Mouse (Mus musculus): ENCODE results near the gene Smurf1. TPM values are rescaled to one million over a fixed set of nuclear protein-coding genes. Genes with fewer than 3 reads are reported as not detected.
A peak's percentile ranks its signal among the peaks of the same experiment; 100 is the strongest.

The Smurf1 gene
- polyA plus RNA-seq, 2 experiments: 1.2 to 1.5 TPM

DNA sequence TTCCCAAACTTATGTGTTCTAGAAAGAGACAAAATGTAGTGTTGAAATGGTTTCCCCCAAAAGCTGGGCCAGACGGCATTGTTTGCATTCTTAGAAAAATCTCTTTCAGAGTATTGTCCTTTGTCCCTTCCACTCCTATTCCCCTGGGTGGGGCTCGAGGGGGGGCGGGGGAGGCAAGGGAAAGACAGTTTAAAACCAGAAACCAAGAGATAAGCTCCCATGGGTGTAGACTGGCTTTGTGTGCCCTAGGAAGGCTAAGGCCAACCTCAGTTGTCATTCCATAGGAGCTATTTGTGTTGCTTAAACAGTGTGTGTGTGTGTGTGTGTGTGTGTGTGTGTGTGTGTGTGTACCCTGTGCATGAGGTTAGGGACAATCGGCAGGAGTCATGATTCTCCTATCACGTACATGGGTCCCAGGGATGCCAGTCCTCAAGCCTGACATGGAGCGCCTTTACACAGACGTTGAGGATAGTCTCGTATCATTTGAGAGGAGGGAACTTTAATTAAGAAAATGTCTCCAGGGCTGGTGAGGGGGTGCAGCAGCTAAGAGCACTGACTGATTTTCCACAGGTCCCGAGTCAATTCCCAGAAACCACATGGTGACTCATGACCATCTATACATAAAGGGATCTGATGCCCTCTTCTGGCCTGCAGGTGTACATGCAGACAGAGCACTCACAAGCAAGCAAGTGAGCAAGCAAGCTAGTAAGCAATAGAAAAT, 22.9 kb upstream of the Smurf1 start:
- Histone ChIP-seq H3K36me3 (replicated peaks; ENCODE audit: control insufficient read depth, insufficient read depth, low read depth) (no peaks in the 10 kb centered on the region), H3K27ac (no peak overlapping the region), H3K4me2 (ENCODE audit: low read depth) (no peak overlapping the region), H3K9ac (replicated peaks) (no peak overlapping the region), H3K4me1 (replicated peaks; ENCODE audit: control insufficient read depth in 2 of 2, insufficient read depth in 2 of 2, low read length in 1 of 2) (peaks cover 0 to 3% of the 10 kb centered on the region in 2 experiments; a peak in 1 of 4 replicates), H3K4me3 (ENCODE audit: insufficient read depth in 1 of 2, low read depth in 2 of 2, low read length in 2 of 2) (no peak overlapping the region), H3K9me3 (ENCODE audit: control insufficient read depth, low read length) (no peaks in the 10 kb centered on the region), H3K27me3 (ENCODE audit: control insufficient read depth, insufficient read depth, low read length) (no peaks in the 10 kb centered on the region)
- TF ChIP-seq CTCF (IDR thresholded peaks at IDR 0.05; ENCODE audit: low read depth): peak; percentile 53
- no peak for TF ChIP-seq EP300 (IDR thresholded peaks at IDR 0.05; ENCODE audit: low read depth)
- DNase-seq (ENCODE audit: low read depth in 3 of 3, low spot score in 3 of 3): no peak
- 39% methylated on average over 9 of the region's 9 CpGs for WGBS (ENCODE audit: insufficient replicate concordance)
- ATAC-seq (ENCODE audit: insufficient read depth): no peak

DNA sequence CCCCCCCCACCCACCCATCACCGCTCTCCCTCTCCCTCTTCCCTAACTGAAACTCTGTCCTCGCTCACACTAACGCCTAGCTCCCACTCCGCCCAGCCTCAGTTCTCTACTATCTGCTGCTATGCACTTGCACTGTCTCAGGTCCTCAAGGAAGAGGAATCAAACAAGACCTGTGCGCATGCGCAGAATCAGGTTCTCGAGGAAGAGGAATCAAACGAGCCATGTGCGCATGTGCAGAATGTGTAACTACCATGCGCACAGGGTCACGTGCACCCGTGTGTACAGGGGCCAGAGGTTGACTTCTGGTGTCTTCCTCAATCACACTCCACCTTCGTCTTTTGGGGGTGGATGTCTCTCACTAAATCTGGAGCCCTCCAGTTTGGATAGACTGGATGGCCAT, 21.9 kb upstream of the Smurf1 start:
- H3K27ac ChIP-seq: no peak overlapping the region
- H3K36me3 ChIP-seq (replicated peaks; ENCODE audit: control insufficient read depth, insufficient read depth, low read depth): no peaks in the 10 kb centered on the region
- peaks cover 0 to 3% of the 10 kb centered on the region in 2 experiments; a peak in 1 of 4 replicates for H3K4me1 ChIP-seq (replicated peaks; ENCODE audit: control insufficient read depth in 2 of 2, insufficient read depth in 2 of 2, low read length in 1 of 2)
- WGBS (ENCODE audit: insufficient replicate concordance): 72% methylated on average over 13 of the region's 13 CpGs
- H3K9ac ChIP-seq (replicated peaks): no peak overlapping the region
- H3K4me3 ChIP-seq (ENCODE audit: insufficient read depth in 1 of 2, low read depth in 2 of 2, low read length in 2 of 2): no peak overlapping the region
- H3K4me2 ChIP-seq (ENCODE audit: low read depth): no peak overlapping the region
- H3K27me3 ChIP-seq (ENCODE audit: control insufficient read depth, insufficient read depth, low read length): no peaks in the 10 kb centered on the region
- no peak for TF ChIP-seq EP300 (IDR thresholded peaks at IDR 0.05; ENCODE audit: low read depth)
- TF ChIP-seq CTCF (IDR thresholded peaks at IDR 0.05; ENCODE audit: low read depth): no peak
- DNase-seq (ENCODE audit: low read depth in 3 of 3, low spot score in 3 of 3): no peak
- ATAC-seq (ENCODE audit: insufficient read depth): no peak
- no peaks in the 10 kb centered on the region for H3K9me3 ChIP-seq (ENCODE audit: control insufficient read depth, low read length)

DNA sequence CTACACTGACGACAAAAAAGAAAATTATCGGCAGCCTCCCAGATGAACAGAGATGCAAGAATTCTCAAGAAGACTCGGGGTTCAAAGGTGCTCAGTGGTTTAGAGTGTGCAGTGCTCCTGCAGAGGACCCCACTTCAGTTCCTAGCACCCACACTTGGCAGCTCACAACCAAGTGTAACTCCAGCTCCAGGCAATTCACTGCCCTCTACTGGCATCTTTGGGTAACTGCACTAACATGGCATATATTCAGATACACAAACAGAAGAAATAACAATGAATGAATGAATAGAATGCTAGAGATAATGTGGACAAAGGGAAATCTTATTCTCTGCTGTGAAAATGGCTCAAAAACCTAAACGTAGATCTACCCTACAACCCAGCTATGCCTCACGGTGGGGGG, 19.2 kb upstream of the Smurf1 start:
- TF ChIP-seq EP300 (IDR thresholded peaks at IDR 0.05; ENCODE audit: low read depth): no peak
- TF ChIP-seq CTCF (IDR thresholded peaks at IDR 0.05; ENCODE audit: low read depth): peak; percentile 51

DNA sequence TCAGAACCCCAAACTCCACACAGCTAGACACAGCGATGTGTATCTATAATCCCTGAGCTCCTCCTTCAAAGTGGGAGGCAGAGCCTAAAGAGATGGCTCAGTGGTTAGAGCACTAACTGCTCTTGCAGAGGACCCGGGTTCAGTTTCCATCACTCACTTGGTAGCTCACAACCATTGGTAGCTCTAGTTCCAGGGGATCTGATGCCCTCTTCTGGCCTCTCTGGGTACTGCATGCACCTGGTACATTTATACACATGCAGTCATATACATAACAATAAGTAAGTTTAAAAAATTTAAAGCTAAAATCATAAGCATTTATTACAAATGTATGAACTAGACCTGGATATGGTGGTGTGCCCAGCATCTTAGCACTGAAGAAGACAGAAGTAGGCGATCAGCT, 17.6 kb upstream of the Smurf1 start:
- TF ChIP-seq EP300 (IDR thresholded peaks at IDR 0.05; ENCODE audit: low read depth): no peak
- TF ChIP-seq CTCF (IDR thresholded peaks at IDR 0.05; ENCODE audit: low read depth): peak; percentile 56
- Histone ChIP-seq H3K36me3 (replicated peaks; ENCODE audit: control insufficient read depth, insufficient read depth, low read depth) (no peaks in the 10 kb centered on the region), H3K9me3 (ENCODE audit: control insufficient read depth, low read length) (no peaks in the 10 kb centered on the region), H3K9ac (replicated peaks) (no peak overlapping the region), H3K4me2 (ENCODE audit: low read depth) (no peak overlapping the region), H3K27ac (no peak overlapping the region), H3K27me3 (ENCODE audit: control insufficient read depth, insufficient read depth, low read length) (no peaks in the 10 kb centered on the region), H3K4me3 (ENCODE audit: insufficient read depth in 1 of 2, low read depth in 2 of 2, low read length in 2 of 2) (no peak overlapping the region), H3K4me1 (replicated peaks; ENCODE audit: control insufficient read depth in 2 of 2, insufficient read depth in 2 of 2, low read length in 1 of 2) (no peaks in the 10 kb centered on the region)
- WGBS (ENCODE audit: insufficient replicate concordance): 65% methylated on average over 3 of the region's 3 CpGs
- DNase-seq (ENCODE audit: low read depth in 3 of 3, low spot score in 3 of 3) (no peak), ATAC-seq (ENCODE audit: insufficient read depth) (no peak)

More for the DNA sequence above, 19.2 kb upstream of the Smurf1 start:
- Histone ChIP-seq H3K4me3 (ENCODE audit: insufficient read depth in 1 of 2, low read depth in 2 of 2, low read length in 2 of 2) (no peak overlapping the region), H3K4me2 (ENCODE audit: low read depth) (no peak overlapping the region), H3K27ac (no peak overlapping the region), H3K9me3 (ENCODE audit: control insufficient read depth, low read length) (no peaks in the 10 kb centered on the region), H3K36me3 (replicated peaks; ENCODE audit: control insufficient read depth, insufficient read depth, low read depth) (no peaks in the 10 kb centered on the region), H3K27me3 (ENCODE audit: control insufficient read depth, insufficient read depth, low read length) (no peaks in the 10 kb centered on the region), H3K4me1 (replicated peaks; ENCODE audit: control insufficient read depth in 2 of 2, insufficient read depth in 2 of 2, low read length in 1 of 2) (peaks cover 0 to 3% of the 10 kb centered on the region in 2 experiments; a peak in 1 of 4 replicates), H3K9ac (replicated peaks) (no peak overlapping the region)
- WGBS (ENCODE audit: insufficient replicate concordance): 79% methylated on average over 5 of the region's 5 CpGs
- ATAC-seq (ENCODE audit: insufficient read depth) (no peak), DNase-seq (ENCODE audit: low read depth in 3 of 3, low spot score in 3 of 3) (no peak)

DNA sequence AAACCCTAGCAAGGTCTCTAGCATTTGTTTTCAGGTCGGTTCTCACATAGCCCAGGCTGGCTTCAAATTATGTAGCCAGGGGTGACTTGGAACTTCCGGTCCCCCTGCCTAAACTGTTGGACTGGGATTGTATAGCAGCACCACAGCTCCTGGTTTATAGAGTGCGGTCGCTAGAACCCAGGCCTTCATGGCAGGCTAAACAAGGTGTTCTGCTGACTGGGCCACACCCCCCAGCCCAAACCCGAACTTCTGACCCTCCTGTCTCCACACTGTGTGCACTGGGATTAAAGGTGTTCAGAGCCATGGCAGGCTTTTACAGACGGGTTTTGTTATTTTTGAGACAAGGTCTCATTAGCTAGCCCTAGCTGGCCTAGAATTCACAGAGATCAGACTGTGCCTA, 13.5 kb upstream of the Smurf1 start:
- ATAC-seq (ENCODE audit: insufficient read depth): no peak
- H3K9me3 ChIP-seq (ENCODE audit: control insufficient read depth, low read length): no peaks in the 10 kb centered on the region
- TF ChIP-seq CTCF (IDR thresholded peaks at IDR 0.05; ENCODE audit: low read depth): no peak
- TF ChIP-seq EP300 (IDR thresholded peaks at IDR 0.05; ENCODE audit: low read depth): no peak

More for the DNA sequence above, 13.5 kb upstream of the Smurf1 start:
- Histone ChIP-seq H3K27ac (no peak overlapping the region), H3K4me2 (ENCODE audit: low read depth) (no peak overlapping the region), H3K4me3 (ENCODE audit: insufficient read depth in 1 of 2, low read depth in 2 of 2, low read length in 2 of 2) (no peak overlapping the region), H3K27me3 (ENCODE audit: control insufficient read depth, insufficient read depth, low read length) (no peaks in the 10 kb centered on the region), H3K4me1 (replicated peaks; ENCODE audit: control insufficient read depth in 2 of 2, insufficient read depth in 2 of 2, low read length in 1 of 2) (no peaks in the 10 kb centered on the region), H3K36me3 (replicated peaks; ENCODE audit: control insufficient read depth, insufficient read depth, low read depth) (no peaks in the 10 kb centered on the region), H3K9ac (replicated peaks) (no peak overlapping the region)
- WGBS (ENCODE audit: insufficient replicate concordance): 69% methylated on average over 6 of the region's 6 CpGs
- no peak for DNase-seq (ENCODE audit: low read depth in 3 of 3, low spot score in 3 of 3)

Measured in liver, embryonic 14.5 days (tissue).